Mouse (Mus musculus) liver, adult (tissue): ENCODE data around the gene Galm.

Source experiments
- GATA4 ChIP-seq: IDR thresholded peaks from 2 replicates; pipeline ENCODE4 v1.6.1; 2014; ENCODE audit warnings: mild to moderate bottlenecking, low read length; ENCODE audit not compliant: insufficient replicate concordance

The Galm gene

GRCm38 (mm10) chr17:80167851-80168251 lies 40.6 kb downstream of the Galm start:
- no peak for TF ChIP-seq GATA4

- no peak for TF ChIP-seq GATA4
Measured at GRCm38 (mm10) chr17:80168425-80169182, 41.3 kb downstream of the Galm start.

- no peak for TF ChIP-seq GATA4
Measured at GRCm38 (mm10) chr17:80169792-80170191, 42.5 kb downstream of the Galm start.

- TF ChIP-seq GATA4 = no peak
Measured at GRCm38 (mm10) chr17:80170951-80171350, 43.7 kb downstream of the Galm start.

GRCm38 (mm10) chr17:80171948-80172347 lies 44.7 kb downstream of the Galm start:
- no peak for TF ChIP-seq GATA4

GRCm38 (mm10) chr17:80172761-80173160 lies 45.5 kb downstream of the Galm start:
- no peak for TF ChIP-seq GATA4

- TF ChIP-seq GATA4 = no peak
Measured at GRCm38 (mm10) chr17:80173708-80174107, 46.4 kb downstream of the Galm start.

- no peak for TF ChIP-seq GATA4
Measured at GRCm38 (mm10) chr17:80174146-80174545, 46.9 kb downstream of the Galm start.

GRCm38 (mm10) chr17:80174699-80175385 lies 47.6 kb downstream of the Galm start:
- no peak for TF ChIP-seq GATA4

GRCm38 (mm10) chr17:80175386-80175739 lies 48.1 kb downstream of the Galm start:
- TF ChIP-seq GATA4 = no peak

GRCm38 (mm10) chr17:80175966-80176365 lies 48.7 kb downstream of the Galm start:
- no peak for TF ChIP-seq GATA4

GRCm38 (mm10) chr17:80179959-80180358 lies 52.7 kb downstream of the Galm start:
- no peak for TF ChIP-seq GATA4

GRCm38 (mm10) chr17:80180468-80180867 lies 53.2 kb downstream of the Galm start:
- TF ChIP-seq GATA4 = no peak

- TF ChIP-seq GATA4 = no peak
Measured at GRCm38 (mm10) chr17:80183615-80184014, 56.3 kb downstream of the Galm start.

GRCm38 (mm10) chr17:80193075-80193474 lies 65.8 kb downstream of the Galm start:
- no peak for TF ChIP-seq GATA4

- TF ChIP-seq GATA4 = no peak
Measured at GRCm38 (mm10) chr17:80199160-80199778, 72.0 kb downstream of the Galm start.
